Mouse (Mus musculus) kidney, adult 2 months (tissue): ENCODE results near the gene Hmcn2.

Experiments used
- CTCF ChIP-seq: fragments of 200-500 bp; conservative IDR thresholded peaks from 2 replicates; pipeline ENCODE4 v1.5.1; 2011; ENCODE audit warnings: low read depth, mild to moderate bottlenecking, control low read depth, low read length, moderate library complexity, mixed read lengths; ENCODE audit not compliant: insufficient read depth, insufficient read length
- POLR2A ChIP-seq: fragments of 200-500 bp; IDR thresholded peaks from one replicate; pipeline ENCODE4 v1.6.1; 2011; ENCODE audit warnings: low read depth, low read length, control low read depth

DNA sequence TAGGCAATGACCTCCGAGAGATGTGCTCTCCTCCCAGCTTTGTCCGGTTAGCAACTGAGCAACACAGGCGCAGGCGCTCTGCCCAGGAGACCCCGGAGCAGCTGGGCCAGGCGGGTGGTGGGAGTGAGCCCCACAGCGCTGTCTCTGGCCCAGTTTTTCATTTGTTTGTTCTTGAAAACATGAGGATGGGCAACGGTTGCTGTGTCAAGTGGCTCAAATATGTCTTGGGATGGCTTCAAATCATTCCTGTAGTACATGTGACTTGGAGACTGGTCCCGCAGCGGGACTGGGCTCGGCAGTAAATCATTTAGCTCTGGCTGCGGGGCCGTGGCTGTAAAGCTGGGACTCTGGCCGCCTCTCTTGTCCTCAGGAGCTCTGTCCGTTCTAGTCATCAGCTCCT is 4.7 kb upstream of the Hmcn2 start:
- TF ChIP-seq POLR2A (no peak), CTCF (no peak)
